Mouse (Mus musculus): ENCODE results near the gene Arhgef18.
A peak's percentile ranks its signal among the peaks of the same experiment; 100 is the strongest.

The Arhgef18 gene

GRCm38 (mm10) chr8:3395246-3395645 lies 2.4 kb downstream of the Arhgef18 start:
- DNase-seq (ENCODE audit: low read depth, low spot score) = peak; percentile 57

DNA sequence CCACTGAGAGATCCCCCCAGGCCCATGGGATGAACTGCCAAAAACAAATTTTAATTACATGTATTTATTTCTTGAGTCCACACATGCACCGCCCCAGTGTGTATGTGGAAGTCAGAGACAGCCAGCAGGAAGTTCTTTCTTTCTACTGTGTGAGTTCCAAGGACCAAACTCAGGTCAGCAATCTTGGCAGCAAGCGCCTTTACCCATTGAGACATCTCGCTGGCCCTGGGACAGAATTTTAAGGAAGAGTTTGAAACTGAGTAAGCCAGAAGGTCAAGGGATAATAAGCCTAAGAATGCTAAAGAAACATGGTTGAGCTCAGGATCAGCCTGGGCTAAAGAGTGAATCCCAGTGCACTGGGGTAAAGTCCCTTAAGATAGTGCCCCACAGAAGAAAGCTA lies 4.8 kb downstream of the Arhgef18 start:
- DNase-seq (ENCODE audit: low read depth, low spot score) = no peak

DNA sequence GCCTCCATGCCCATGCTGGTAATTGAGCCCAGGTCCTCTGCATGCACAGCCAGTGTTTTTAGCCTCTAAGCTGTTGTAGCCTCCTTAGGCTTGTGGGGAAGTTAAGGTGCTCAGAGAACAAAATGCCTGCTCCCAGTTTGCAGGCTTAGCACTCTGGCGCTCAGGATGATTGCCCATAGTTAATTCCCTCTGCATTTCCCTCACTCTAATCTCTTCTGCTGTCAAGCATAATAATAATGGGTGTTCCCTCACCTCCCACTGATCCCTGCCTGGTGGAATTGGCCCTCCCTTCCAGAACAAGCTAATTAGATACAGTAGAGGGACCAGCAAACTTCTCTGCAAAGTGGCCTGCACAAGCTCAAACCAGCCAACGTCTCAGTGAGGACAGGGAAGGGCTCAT lies 7.7 kb downstream of the Arhgef18 start:
- peak; percentile 34 for DNase-seq (ENCODE audit: low read depth, low spot score)

DNA sequence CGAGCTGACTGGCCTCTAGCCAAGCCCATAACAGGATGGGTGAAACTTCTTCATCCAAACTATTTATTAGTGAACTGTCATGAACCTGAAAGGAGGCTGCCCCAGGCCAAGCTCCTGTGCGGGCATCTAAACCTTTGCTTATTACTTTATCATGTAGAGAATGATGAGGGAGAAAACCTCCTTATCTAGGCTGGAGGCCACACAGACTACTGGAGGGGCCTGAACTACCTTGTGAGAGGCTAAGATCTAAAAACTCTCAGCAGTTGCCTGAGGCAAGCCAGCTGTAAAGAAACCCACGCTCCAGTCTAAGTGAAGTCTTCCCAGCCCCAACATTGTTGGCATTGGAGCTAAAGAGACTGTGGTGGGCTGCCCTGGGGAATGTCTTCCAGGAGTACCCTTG lies 14.6 kb downstream of the Arhgef18 start:
- no peak for DNase-seq (ENCODE audit: low read depth, low spot score)

DNA sequence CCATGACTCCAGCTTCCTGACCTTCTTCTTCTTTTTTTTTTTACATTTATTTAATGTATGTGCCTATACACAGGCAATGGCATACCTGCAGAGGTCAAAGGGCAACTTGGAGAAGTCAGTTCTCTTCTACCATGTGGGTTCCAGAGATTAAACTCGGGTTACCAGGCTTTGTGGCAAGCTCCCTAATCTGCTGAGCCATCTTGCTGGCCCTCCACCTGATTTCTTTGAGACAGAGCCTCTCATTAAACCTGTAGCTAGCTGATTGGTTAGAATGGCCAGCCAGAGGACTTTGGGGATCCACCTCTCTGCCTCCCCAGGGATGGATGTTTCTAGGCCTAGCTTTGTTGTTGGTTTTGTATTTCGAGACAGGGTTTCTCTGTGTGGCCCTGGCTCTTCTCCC lies 18.3 kb downstream of the Arhgef18 start:
- no peak for DNase-seq (ENCODE audit: low read depth, low spot score)

DNA sequence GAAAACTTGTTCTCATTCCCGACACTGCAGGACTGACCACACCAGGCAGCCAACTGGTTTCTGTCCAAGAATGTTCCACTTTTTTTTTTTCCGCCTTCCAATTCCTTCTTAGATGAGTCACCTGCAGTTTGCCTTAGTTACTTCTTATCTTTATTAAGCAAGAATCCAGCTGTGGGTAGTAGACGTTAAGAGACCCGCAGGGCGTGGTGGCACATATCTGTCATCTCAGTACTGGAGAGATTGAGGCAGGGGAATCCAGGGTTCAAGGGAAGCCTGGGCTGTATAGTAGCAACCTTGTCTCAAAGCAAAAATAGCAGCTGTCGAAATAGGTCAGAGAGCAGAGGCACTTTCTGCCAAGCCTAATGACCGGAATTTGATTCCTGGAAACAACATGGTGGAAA lies 19.1 kb downstream of the Arhgef18 start:
- no peak for DNase-seq (ENCODE audit: low read depth, low spot score)

DNA sequence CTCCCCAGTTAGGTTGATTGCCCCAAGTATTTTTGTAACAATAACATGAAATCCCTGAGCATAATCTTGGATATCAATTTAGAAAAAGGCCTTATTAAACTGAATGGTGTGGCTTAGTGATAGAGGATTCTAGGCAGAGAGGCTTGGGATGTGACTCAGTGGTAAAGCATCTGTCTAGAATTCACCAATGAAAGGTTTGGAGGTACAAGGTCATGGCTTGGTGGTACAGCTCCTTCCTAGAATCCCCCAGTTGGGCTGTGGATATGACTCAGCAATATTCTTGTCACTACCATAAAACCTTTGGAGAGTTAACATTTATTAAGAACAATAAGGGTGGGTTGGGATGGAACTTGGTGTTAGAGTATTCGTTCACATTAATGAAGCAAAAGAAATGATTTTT lies 20.0 kb downstream of the Arhgef18 start:
- no peak for DNase-seq (ENCODE audit: low read depth, low spot score)

GRCm38 (mm10) chr8:3414639-3415190 lies 21.9 kb downstream of the Arhgef18 start:
- DNase-seq (ENCODE audit: low read depth, low spot score) = no peak

DNA sequence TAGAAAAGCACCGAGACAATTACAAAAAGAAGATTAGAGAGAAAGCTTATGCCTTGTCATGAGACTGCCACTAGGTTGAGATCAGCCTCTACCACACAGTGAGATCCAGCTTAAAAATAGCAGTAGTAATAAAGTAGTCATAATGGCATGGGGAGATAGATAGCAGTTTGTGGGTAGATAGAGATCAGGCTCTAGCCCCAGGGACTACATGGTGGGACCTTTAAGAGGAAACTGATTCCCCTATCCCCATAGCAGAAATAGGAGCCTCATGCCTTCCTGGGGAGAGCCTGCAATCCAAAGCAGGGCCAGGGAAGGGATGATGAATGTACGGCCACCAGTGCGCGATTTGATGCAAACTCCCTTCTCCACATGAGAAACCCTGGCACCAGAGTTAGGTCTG lies 22.5 kb downstream of the Arhgef18 start:
- no peak for DNase-seq (ENCODE audit: low read depth, low spot score)

- DNase-seq (ENCODE audit: low read depth, low spot score) = no peak
Observed at GRCm38 (mm10) chr8:3415661-3416060, 22.9 kb downstream of the Arhgef18 start.

- no peak for DNase-seq (ENCODE audit: low read depth, low spot score)
Observed at GRCm38 (mm10) chr8:3416846-3417245, 24.0 kb downstream of the Arhgef18 start.

- no peak for DNase-seq (ENCODE audit: low read depth, low spot score)
Observed at GRCm38 (mm10) chr8:3417455-3417854, 24.6 kb downstream of the Arhgef18 start.

DNA sequence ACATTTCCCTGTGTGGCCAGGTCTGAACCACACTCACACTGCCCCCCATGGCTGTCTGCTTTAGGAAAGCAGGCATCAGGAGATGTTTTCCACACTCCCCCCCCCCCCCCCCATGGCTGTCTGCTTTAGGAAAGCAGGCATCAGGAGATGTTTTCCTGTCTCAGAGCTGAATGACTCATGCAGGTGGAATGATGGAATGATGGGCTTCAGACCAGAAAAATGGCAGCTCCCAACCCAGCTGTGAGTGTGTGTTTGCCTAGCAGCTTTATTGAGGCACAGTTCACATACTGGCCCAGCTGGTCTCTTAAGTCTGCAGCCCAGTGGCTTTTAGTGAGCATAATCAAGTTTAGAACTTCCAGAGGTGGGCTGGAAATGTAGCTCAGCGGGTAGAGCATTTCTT lies 25.3 kb downstream of the Arhgef18 start:
- no peak for DNase-seq (ENCODE audit: low read depth, low spot score)

DNA sequence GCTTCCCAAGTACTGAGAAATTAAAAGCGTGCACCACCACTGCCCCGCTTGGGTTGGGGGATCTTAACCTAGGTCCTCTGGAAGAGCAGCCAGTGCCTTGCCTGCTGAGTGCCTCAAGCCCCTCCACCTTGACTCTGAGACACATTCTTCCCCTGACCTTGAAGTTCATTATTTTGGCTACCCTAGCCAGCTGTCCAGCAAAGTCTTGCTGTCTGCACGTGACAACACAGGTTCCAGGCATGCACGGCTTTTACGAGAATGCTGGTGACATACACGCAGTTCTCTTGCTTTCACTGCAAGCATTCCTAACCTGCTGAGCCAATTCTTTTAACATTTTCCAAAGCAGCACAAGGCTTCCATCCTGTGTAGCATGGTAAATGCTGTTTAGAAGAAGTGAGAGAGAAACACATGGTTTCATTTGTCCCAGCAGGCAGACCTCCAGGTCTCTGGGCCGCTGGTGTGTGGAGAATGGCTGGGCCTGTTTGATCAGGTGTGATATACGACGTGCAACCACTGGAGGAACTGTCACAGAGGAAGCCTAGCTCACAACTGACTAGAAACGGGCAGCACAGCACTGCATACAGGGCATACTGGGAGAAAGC lies 27.4 kb downstream of the Arhgef18 start:
- DNase-seq (ENCODE audit: low read depth, low spot score) = no peak

- no peak for DNase-seq (ENCODE audit: low read depth, low spot score)
Observed at GRCm38 (mm10) chr8:3421507-3421906, 28.7 kb downstream of the Arhgef18 start.

- DNase-seq (ENCODE audit: low read depth, low spot score) = no peak
Observed at GRCm38 (mm10) chr8:3425217-3425616, 32.4 kb downstream of the Arhgef18 start.

- DNase-seq (ENCODE audit: low read depth, low spot score) = no peak
Observed at GRCm38 (mm10) chr8:3426211-3426610, 33.4 kb downstream of the Arhgef18 start.

- DNase-seq (ENCODE audit: low read depth, low spot score) = no peak
Observed at GRCm38 (mm10) chr8:3428426-3428825, 35.6 kb downstream of the Arhgef18 start.

DNA sequence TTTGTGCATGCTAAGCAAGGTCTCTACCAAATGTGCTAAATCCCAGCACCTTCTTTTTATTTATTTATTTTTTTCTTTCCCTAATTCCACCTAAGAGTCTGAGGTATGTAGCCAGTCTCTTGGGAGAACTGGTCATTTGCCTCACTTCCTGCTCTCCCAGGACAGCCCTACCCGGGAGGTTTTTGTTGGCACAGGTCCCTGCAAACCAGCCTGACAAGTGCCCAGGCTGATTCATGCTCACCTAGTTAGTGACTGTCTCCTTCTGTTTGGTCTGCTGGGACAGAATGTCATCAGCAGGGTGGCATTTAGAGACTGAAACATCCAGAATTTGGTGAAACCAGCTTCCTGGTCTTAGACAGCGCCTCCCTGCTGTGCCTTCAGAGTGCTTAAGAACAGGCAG lies 37.2 kb downstream of the Arhgef18 start:
- DNase-seq (ENCODE audit: low read depth, low spot score) = no peak

- DNase-seq (ENCODE audit: low read depth, low spot score) = no peak
Observed at GRCm38 (mm10) chr8:3431113-3431512, 38.3 kb downstream of the Arhgef18 start.

DNA sequence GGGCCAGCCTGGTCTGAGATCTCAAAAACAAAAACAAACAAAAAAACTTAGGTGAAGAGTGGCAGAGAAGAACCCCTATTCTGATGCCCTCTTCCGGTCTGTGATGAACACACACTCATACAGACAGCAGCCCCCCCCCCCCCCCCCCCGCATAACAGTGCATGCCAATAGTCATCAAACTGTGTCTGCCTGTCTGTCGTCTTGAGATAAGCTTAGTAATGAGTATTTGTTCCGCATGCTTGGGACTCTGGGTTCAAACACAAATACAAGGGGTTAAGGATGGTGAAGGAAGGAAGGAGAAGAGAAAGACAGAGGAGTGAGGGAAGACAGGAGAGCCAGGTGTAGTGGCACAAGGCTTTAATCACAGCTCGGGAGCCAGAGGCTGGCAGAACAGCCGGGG lies 43.7 kb downstream of the Arhgef18 start:
- DNase-seq (ENCODE audit: low read depth, low spot score) = no peak

- peak; percentile 47 for DNase-seq (ENCODE audit: low read depth, low spot score)
Observed at GRCm38 (mm10) chr8:3439510-3439909, 46.7 kb downstream of the Arhgef18 start.

GRCm38 (mm10) chr8:3449226-3449625 lies 56.4 kb downstream of the Arhgef18 start:
- no peak for DNase-seq (ENCODE audit: low read depth, low spot score)

DNA sequence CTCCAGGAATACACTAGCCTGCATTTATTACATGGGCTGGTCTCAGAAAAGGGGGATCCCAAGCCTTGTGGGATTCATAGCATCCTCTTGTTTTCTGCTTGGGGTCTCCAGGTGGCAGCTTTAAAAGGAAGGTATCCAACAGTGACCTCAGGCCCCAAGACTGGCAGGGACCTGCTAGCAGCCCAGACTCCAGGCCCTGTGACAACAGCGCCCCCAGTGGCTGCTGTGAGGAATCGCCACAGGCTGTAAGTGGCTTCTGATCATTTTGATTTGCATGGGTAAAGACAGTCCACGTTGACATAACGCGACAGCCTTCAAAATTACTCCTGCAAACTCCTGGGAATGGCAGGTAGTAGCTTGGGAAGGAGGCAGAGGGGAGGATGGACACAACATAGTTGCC lies 57.9 kb downstream of the Arhgef18 start:
- DNase-seq (ENCODE audit: low read depth, low spot score) = peak; percentile 61
